Mouse (Mus musculus) gastrocnemius, adult 18-20 months (tissue): ENCODE data around the gene Gm42517. TPM values are rescaled to one million over a fixed set of nuclear protein-coding genes. Genes with fewer than 3 reads are reported as not detected.
A peak's percentile ranks its signal among the peaks of the same experiment; 100 is the strongest.

Source experiments
- DNase-seq: peaks from one replicate; pipeline ENCODE4 v3.0.0; 2021; ENCODE audit warnings: low spot score
- long read RNA-seq, 2 experiments: library from polyadenylated mRNA; stranded (forward); transcript quantifications; one replicate each; pipeline ENCODE4 v2.0.0; 2021
- total RNA-seq, 2 experiments: library from RNA; stranded (reverse); gene quantifications; 2 replicates each; pipeline ENCODE4 v1.2.3; 2021

Gm42517 gene
- total RNA-seq: under 1 TPM; 0.32 to 0.36 TPM
- long read RNA-seq, experiment 1: 0 reads
- long read RNA-seq, experiment 2, partial matches to known transcripts: 0 of 1 reads
- long read RNA-seq, experiment 2, other reads (novel, unspliced or antisense): 0 of 1 reads

- no peak for DNase-seq
Measured at GRCm38 (mm10) chr5:108367871-108368332, at the start of gene Gm42517. Gene Gm42517, minus strand, starts transcription at chr5:108367922.

GRCm38 (mm10) chr5:108414711-108415110 lies 47.0 kb upstream of the Gm42517 start:
- no peak for DNase-seq

- no peak for DNase-seq
Measured at GRCm38 (mm10) chr5:108406977-108407376, 39.3 kb upstream of the Gm42517 start.

GRCm38 (mm10) chr5:108405460-108405859 lies 37.7 kb upstream of the Gm42517 start:
- DNase-seq: no peak

- DNase-seq: no peak
Measured at GRCm38 (mm10) chr5:108403453-108403852, 35.7 kb upstream of the Gm42517 start.

GRCm38 (mm10) chr5:108389744-108390143 lies 22.0 kb upstream of the Gm42517 start:
- no peak for DNase-seq

- no peak for DNase-seq
Measured at GRCm38 (mm10) chr5:108388201-108388600, 20.5 kb upstream of the Gm42517 start, which contains the start of gene Pde6b. Gene Pde6b, plus strand, starts transcription at chr5:108388391.

GRCm38 (mm10) chr5:108386449-108386848 lies 18.7 kb upstream of the Gm42517 start:
- DNase-seq: no peak

GRCm38 (mm10) chr5:108385632-108386031 lies 17.9 kb upstream of the Gm42517 start:
- no peak for DNase-seq

GRCm38 (mm10) chr5:108378346-108378745 lies 10.6 kb upstream of the Gm42517 start:
- DNase-seq: no peak

- no peak for DNase-seq
Measured at GRCm38 (mm10) chr5:108376059-108376458, 8.3 kb upstream of the Gm42517 start.

- DNase-seq: no peak
Measured at GRCm38 (mm10) chr5:108374079-108374478, 6.4 kb upstream of the Gm42517 start.

- DNase-seq: no peak
Measured at GRCm38 (mm10) chr5:108369964-108370363, 2.2 kb upstream of the Gm42517 start.

- peak; percentile 8 for DNase-seq
Measured at GRCm38 (mm10) chr5:108368851-108369621, 1.3 kb upstream of the Gm42517 start.

- DNase-seq: no peak
Measured at GRCm38 (mm10) chr5:108368446-108368845, 724 bp upstream of the Gm42517 start.

GRCm38 (mm10) chr5:108366984-108367841 lies 509 bp downstream of the Gm42517 start:
- peak; percentile 16 for DNase-seq

GRCm38 (mm10) chr5:108366328-108366983 lies 1.3 kb downstream of the Gm42517 start:
- no peak for DNase-seq

GRCm38 (mm10) chr5:108362330-108362729 lies 5.4 kb downstream of the Gm42517 start:
- DNase-seq: no peak

GRCm38 (mm10) chr5:108360211-108360610 lies 7.5 kb downstream of the Gm42517 start:
- DNase-seq: no peak

GRCm38 (mm10) chr5:108359491-108359890 lies 8.2 kb downstream of the Gm42517 start:
- no peak for DNase-seq

- no peak for DNase-seq
Measured at GRCm38 (mm10) chr5:108357862-108358261, 9.9 kb downstream of the Gm42517 start.
